Mouse (Mus musculus) midbrain, embryonic 11.5 days (tissue): ENCODE results near the gene Flcn. TPM values are rescaled to one million over a fixed set of nuclear protein-coding genes. Genes with fewer than 3 reads are reported as not detected.

ENCODE experiments used
- ATAC-seq: fragments of 200-750 bp; cut with Nextera tagmentation; 2 replicates; pipeline ENCODE4 v1.8.0; 2017; ENCODE audit warnings: moderate TSS enrichment, moderate library complexity; ENCODE audit not compliant: low FRiP score
- DNase-seq: peaks from one replicate; pipeline ENCODE4 v3.0.0; 2015; ENCODE audit warnings: low spot score; ENCODE audit errors: missing footprints
- H3K27ac ChIP-seq: fragments of 300-500 bp; sonication (generic); 2 replicates; pipeline ENCODE4 v1.5.1; 2014; ENCODE audit warnings: low read depth, low read length
- H3K27me3 ChIP-seq: fragments of 300-500 bp; sonication (generic); 2 replicates; pipeline ENCODE4 v1.6.1; 2014; ENCODE audit warnings: mild to moderate bottlenecking, low read length, moderate library complexity, mixed read lengths; ENCODE audit not compliant: control insufficient read depth, insufficient read depth
- H3K36me3 ChIP-seq: fragments of 300-500 bp; sonication (generic); 2 replicates; pipeline ENCODE4 v1.6.1; 2014; ENCODE audit warnings: mild to moderate bottlenecking, low read length, moderate library complexity, mixed read lengths; ENCODE audit not compliant: control insufficient read depth, insufficient read depth
- H3K4me1 ChIP-seq: fragments of 300-500 bp; sonication (generic); 2 replicates; pipeline ENCODE4 v1.6.1; 2014; ENCODE audit warnings: low read length; ENCODE audit not compliant: control insufficient read depth, insufficient read depth
- H3K4me2 ChIP-seq: fragments of 300-500 bp; sonication (generic); 2 replicates; pipeline ENCODE4 v1.6.1; 2014; ENCODE audit warnings: mild to moderate bottlenecking, moderate library complexity
- H3K4me3 ChIP-seq: fragments of 300-500 bp; sonication (generic); 2 replicates; pipeline ENCODE4 v1.5.1; 2014; ENCODE audit warnings: low read depth, low read length
- H3K9ac ChIP-seq: fragments of 300-500 bp; sonication (generic); 2 replicates; pipeline ENCODE4 v1.6.1; 2014; ENCODE audit warnings: low read length
- H3K9me3 ChIP-seq: fragments of 300-500 bp; sonication (generic); 2 replicates; pipeline ENCODE4 v1.6.1; 2016; ENCODE audit warnings: low read length; ENCODE audit not compliant: control insufficient read depth
- WGBS: fragments of 180-500 bp; shearing (Covaris S2); extraction: QIAGEN DNeasy Blood & Tissue Kit; methylation state at CpG from one replicate; pipeline ENCODE4 v1.1.7; 2014; 5-methylcytosine and 5-hydroxymethylcytosine counted together
- polyA plus RNA-seq: library from polyadenylated mRNA; unstranded; fragments of >200 nt; fragmentation: Nextera tagmentation; extraction: Ambion mirVana; gene quantifications from 2 replicates; pipeline ENCODE4 v1.2.1, GENCODE M21; 2014

Flcn gene
- 27.4 and 28.2 TPM in 2 replicates for polyA plus RNA-seq

DNA sequence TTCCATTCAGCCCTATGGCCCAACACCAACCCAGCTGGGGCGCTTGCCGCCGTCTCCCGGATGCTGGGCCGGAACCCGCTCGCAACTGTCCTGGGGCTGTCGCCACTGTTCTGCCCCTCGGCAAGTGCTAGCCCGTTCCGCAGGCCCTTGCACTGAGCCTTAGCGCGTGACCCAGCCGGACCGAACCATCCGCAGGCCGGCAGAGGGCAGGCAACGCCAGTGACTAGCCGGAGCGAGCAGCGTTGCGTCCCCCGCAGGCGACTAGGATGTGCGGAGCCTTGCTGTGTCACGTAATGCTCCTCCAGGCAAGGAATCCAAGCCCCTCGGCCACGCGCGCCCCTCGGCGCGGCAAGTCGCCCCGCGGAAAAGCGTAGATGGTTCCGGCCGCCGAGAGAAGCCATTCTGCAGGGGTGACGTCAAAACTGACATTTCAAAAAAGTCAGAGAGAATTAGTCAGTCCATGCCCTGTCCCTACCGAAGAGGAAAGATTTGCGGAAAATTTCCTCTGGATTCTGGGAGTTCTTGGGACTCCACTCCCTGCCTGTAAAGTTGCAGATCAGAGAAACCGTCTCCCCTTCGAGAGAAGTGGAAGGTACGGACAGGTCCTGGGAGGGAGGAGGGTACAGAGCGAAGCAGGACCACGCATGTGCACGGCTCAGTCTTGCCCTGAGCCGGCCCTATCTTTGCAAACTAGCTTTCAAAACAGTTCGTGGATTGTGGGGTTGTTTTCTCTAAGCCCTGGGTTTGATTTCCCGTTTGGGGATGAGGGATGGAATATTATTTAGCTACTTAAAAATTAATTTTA, at the start of gene Flcn:
Gene Flcn (minus strand): TSS at position 347 of the 805 bp plus-strand sequence.
- Histone ChIP-seq H3K36me3 (peaks cover 7% of the 10 kb centered on the region; the same call in 1 of the 2 replicates), H3K4me1 (peaks cover 9% of the 10 kb centered on the region), H3K4me2 (peak within 1 kb of the TSS; percentile 81), H3K9me3 (no peaks in the 10 kb centered on the region), H3K27ac (peak within 1 kb of the TSS; percentile 97), H3K27me3 (no peaks in the 10 kb centered on the region), H3K4me3 (peak within 1 kb of the TSS; percentile 70), H3K9ac (peak within 1 kb of the TSS; percentile 97)
- DNase-seq (peak; percentile 99), ATAC-seq (peak; percentile 96)
- WGBS, result under 1% methylated on average over 52 of the region's 52 CpGs

DNA sequence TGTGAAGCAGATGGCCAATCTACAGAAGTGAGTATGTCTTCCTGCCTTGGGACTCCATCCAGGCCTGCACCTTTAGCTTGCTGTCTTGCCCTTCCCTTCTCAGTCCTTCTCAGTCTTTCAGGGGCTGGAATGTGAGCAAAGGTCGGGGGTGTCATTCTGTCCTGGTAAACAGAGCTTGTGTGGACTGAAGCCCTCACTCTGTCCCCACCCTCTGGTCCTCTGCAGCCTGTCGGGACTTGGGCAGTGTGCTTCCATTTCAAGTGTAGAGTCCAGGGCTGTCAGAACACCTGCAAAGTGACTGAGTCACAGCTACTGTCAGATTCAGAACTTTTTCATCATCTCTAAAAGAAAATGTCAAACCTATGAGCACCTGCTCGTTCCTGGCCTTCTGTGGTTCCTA, 43.0 kb upstream of the Flcn start:
- DNase-seq, result peak; percentile 4
- WGBS, result 82% methylated on average over 3 of the region's 3 CpGs

DNA sequence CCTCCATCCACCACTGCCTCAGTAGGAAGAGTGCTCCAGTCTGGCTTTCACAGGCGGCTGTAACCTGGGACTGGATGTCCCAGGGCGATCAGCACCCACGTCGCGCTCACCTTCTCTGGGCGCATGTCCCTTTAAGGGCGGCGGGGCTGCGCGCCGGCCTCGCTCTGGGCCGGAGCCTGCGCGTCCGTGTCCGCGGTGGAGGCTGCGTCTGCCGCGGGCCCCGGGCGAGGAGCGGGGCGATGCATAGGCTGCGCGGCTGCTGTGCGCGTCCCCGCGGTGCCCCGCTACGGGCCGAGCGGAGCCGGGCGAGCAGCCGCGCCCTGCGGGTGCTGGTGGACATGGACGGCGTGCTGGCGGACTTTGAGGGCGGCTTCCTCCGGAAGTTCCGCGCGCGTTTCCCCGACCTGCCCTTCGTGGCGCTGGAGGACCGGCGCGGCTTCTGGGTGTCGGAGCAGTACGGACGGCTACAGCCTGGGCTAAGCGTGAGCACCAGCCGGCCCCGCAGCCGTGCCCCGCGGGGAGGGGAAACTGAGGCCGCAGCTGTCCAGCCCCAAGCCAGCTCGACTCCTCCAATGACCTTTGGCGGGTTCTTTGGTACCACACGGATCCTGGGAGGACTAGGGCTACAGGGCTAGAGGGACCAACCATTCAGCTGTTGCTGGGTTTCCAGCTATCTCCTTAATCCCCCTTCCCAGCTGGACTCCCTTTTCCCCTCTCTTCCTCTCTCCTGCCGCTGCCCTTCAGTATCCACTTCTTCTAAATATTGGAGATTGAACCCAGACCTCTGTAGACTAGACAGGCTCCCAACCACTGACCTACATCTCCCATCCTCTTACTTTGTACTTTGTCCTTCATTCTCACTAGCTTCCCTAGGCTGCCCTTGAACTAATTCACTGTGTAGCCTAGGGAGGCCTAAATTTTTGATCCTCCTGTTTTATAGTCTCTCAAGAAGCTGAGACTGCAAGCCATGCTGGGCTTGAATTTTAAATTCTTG, 38.4 kb upstream of the Flcn start:
- ATAC-seq (peak; percentile 91), DNase-seq (peak; percentile 96)
- H3K9ac ChIP-seq, result peak overlapping the region; percentile 81
- H3K4me2 ChIP-seq, result peak overlapping the region; percentile 62
- peak overlapping the region; percentile 67 for H3K27ac ChIP-seq
- no peaks in the 10 kb centered on the region for H3K4me1 ChIP-seq
- H3K27me3 ChIP-seq, result no peaks in the 10 kb centered on the region
- no peaks in the 10 kb centered on the region for H3K9me3 ChIP-seq
- peak overlapping the region; percentile 61 for H3K4me3 ChIP-seq
- no peaks in the 10 kb centered on the region for H3K36me3 ChIP-seq
- under 1% methylated on average over 69 of the region's 69 CpGs for WGBS

More for the DNA sequence above, 43.0 kb upstream of the Flcn start:
- Histone ChIP-seq H3K4me3 (no peak overlapping the region), H3K36me3 (no peaks in the 10 kb centered on the region), H3K27me3 (no peaks in the 10 kb centered on the region), H3K27ac (no peak overlapping the region), H3K9me3 (no peaks in the 10 kb centered on the region), H3K4me2 (no peak overlapping the region), H3K4me1 (no peaks in the 10 kb centered on the region), H3K9ac (no peak overlapping the region)
- ATAC-seq, result no peak

DNA sequence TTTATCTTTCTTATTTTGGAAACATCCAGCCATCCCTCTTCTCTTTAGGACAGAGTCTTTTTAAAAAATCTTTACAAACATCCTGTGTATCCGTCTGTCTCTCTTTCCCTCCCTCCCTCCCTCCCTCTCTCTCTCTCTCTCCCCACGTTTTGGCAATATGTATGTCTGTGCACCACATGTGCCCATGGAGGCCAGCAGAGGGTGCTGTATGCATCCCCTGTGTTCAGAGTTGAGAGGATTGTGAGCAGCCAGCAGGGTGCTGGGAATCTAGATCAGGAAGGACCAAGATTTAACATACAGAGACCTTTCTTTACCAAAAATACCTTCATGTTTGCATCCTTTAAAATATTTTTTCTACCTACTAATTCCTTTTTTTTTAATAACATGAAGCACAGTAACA, 37.3 kb upstream of the Flcn start:
- Histone ChIP-seq H3K4me2 (no peak overlapping the region), H3K9me3 (no peaks in the 10 kb centered on the region), H3K9ac (no peak overlapping the region), H3K4me3 (peak overlapping the region; percentile 61; the same call in 1 of the 2 replicates), H3K36me3 (no peaks in the 10 kb centered on the region), H3K4me1 (no peaks in the 10 kb centered on the region), H3K27me3 (no peaks in the 10 kb centered on the region), H3K27ac (no peak overlapping the region)
- DNase-seq (no peak), ATAC-seq (no peak)
- WGBS, result 13% methylated on average over 2 of the region's 2 CpGs

DNA sequence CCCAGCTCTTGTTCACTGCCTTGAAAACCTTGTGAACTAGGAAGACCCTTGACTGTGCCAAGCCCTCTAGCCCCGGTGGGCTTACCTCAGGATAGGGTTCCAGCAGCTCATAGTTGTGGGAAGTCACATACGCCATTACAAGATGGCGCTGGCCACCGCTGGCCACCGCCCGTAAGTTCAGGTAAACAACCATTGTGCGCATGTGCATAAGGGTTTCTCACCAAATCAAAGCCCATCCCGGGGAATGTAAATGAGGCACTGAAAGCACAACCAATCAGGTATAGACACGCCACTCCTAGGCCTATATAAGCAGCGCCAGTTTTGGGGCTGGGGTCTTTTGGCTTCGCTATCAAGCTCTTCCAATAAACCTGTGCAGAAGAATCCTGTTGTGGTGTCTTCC, 36.5 kb upstream of the Flcn start:
- Histone ChIP-seq H3K9me3 (no peaks in the 10 kb centered on the region), H3K36me3 (no peaks in the 10 kb centered on the region), H3K4me3 (no peak overlapping the region), H3K4me2 (no peak overlapping the region), H3K27ac (no peak overlapping the region), H3K27me3 (no peaks in the 10 kb centered on the region), H3K9ac (no peak overlapping the region), H3K4me1 (no peaks in the 10 kb centered on the region)
- ATAC-seq, result no peak
- no peak for DNase-seq
- 93% methylated on average over 11 of the region's 11 CpGs for WGBS

DNA sequence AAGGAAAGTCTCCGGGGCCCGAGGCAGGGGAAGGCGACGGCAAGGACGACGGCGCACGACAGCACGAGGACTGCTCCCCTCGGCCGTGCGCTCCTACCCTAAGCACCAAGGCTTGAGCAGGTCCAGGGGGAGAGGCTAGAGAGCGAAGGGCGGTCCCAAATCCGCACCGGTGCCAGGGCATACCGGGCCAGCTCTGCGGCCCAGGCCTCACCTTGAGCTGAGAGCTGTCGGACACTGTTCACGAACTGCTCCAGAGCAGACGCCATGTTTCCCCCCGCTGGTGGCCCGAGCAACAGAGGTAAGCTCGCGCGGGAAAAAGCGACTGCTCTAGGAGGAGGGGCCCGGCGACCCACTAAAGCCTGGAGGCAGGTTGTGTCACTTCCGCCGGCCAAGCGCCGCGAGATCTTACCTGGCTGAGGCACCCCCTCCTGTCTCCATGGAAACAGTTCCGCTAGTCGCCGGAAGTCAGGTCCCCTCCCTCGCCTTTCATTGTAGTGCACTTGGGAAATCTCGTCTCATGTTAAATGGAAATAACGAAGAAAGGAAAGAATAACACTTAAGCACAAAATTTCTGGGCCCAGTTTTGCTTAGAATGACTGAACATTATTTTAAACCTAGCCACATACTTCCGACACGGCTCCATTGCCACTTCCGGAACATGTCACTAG, 29.8 kb upstream of the Flcn start, which contains the start of gene Cops3:
Gene Cops3 (minus strand): TSS at position 380 of the 668 bp plus-strand sequence.
- DNase-seq (peak; percentile 99), ATAC-seq (peak; percentile 97)
- Histone ChIP-seq H3K9ac (peak within 1 kb of the TSS; percentile 94), H3K36me3 (peaks cover 2% of the 10 kb centered on the region; the same call in 1 of the 2 replicates), H3K27ac (peak within 1 kb of the TSS; percentile 88), H3K4me3 (peak within 1 kb of the TSS; percentile 91), H3K4me2 (peak within 1 kb of the TSS; percentile 58), H3K9me3 (no peaks in the 10 kb centered on the region), H3K4me1 (peaks cover 15% of the 10 kb centered on the region), H3K27me3 (no peaks in the 10 kb centered on the region)
- 1% methylated on average over 43 of the region's 43 CpGs for WGBS

DNA sequence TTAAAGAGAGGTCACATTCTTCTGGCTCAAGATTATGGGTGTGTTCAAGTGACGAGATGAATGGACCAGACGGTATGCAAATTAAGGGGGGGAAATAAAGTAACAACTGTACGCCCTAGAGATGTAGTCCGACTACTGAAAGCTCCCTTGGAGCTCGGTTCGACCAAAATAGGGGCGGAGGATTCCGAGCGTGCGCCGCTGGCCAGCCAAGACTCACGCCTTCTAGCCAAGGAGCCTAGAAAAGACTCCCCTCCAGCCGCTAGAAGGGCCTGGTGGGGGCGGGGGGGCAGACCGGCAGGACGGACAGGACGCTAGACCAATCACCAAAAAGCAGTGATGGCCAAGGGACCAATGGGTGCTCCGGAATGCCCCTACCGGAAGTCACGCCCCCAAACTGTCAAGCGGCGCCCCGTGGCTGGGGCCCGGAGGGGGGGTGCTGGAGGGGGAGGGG, 29.2 kb upstream of the Flcn start, which contains the start of gene Nt5m:
Gene Nt5m (plus strand): TSS at position 440 of the 451 bp plus-strand sequence.
- Histone ChIP-seq H3K9ac (peak within 1 kb of the TSS; percentile 94), H3K4me3 (peak within 1 kb of the TSS; percentile 91), H3K36me3 (peaks cover 2% of the 10 kb centered on the region; the same call in 1 of the 2 replicates), H3K4me1 (peaks cover 15% of the 10 kb centered on the region), H3K27ac (peak within 1 kb of the TSS; percentile 88), H3K27me3 (no peaks in the 10 kb centered on the region), H3K4me2 (peak within 1 kb of the TSS; percentile 58), H3K9me3 (no peaks in the 10 kb centered on the region)
- WGBS, result 1% methylated on average over 21 of the region's 24 CpGs
- DNase-seq (peak; percentile 98), ATAC-seq (peak; percentile 97)

DNA sequence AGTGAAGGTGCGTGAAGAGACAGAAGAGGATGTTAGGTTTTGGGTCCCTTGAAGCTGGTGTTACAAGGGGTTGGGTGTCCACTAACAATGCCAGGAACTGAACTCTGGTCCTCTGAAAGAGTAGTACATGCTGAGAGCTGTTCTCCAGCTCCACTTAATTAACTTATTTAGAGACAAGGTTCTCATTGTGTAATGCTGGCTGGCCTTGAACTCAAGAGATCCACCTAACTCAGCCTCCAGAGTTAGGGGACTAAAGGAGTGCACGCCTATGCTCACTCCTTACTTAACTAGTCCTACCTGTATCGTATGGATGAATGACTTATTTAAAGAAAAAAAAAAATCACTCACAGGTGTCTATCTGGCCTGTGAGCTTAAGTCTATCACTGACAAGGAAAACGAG, 28.6 kb upstream of the Flcn start:
- Histone ChIP-seq H3K9me3 (no peaks in the 10 kb centered on the region), H3K9ac (peak overlapping the region; percentile 94), H3K4me1 (peaks cover 15% of the 10 kb centered on the region), H3K27me3 (no peaks in the 10 kb centered on the region), H3K36me3 (peaks cover 2% of the 10 kb centered on the region; the same call in 1 of the 2 replicates), H3K4me2 (peak overlapping the region; percentile 58), H3K4me3 (peak overlapping the region; percentile 91), H3K27ac (no peak overlapping the region)
- DNase-seq (no peak), ATAC-seq (no peak)
- WGBS, result 76% methylated on average over 4 of the region's 4 CpGs
